Mouse (Mus musculus): ENCODE data around the gene Il5ra.
A peak's percentile ranks its signal among the peaks of the same experiment; 100 is the strongest.

The Il5ra gene

DNA sequence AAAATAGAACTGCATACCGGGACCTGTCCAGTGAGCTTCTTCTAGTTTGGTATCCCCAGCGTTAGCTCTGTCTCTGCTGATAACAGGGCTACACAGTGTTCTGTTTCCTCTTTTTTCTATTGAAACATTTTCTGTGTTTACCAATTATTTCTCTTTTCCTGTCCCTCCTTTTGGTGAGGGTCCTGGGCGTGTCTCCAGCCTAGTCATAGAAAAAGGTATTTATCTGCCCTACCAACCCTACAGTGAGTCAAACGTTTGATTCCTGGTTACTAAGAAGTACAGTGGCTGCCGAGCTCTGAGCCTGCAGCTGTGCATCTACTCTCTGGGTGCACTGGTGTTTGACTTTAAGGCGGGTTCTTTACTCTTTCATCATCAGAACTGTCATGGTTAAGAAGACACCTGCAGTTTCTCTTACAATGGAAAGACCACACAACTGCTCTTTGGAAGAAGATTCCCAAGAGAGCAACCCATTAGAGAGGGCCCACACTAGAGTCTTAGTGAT, at the start of gene Il5ra:
TSS of gene Il5ra (minus strand) at position 151 of the 502 bp plus-strand sequence.
- no peak for DNase-seq

DNA sequence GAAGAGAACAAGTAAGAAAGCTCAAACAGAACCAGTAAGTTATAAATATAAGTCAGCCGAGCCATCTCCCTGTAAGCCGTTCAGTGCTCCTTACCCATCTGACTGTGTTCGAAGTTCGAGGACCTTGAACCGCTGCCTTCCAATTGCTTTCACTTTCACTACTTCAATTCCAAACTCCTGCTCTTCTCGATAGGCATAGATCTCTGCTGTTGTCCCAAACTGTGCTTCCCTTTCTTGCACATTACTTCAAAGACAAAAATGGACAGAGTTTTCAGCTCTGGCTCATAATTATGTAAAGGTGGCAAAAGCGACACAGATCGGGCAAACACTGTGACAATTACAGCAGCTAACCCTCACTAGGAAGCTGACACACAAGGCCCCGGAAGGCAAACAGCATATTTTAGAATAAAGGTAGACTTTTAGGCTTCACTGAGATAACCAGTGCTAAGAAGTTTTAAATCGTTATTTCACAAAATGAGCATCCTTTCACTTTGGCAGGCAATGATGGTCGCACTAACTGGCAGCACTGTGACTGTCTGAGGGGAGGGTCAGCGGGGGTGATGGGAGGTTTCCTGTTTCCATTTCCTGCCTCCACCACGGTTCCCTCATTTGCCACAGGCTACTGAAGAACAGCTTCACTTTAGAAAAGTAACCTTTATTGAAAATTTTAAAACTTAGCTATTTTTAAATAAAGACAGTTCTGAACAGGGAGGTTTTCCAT, 45.4 kb upstream of the Il5ra start:
- DNase-seq = no peak

GRCm38 (mm10) chr6:106793621-106794020, 44.8 kb upstream of the Il5ra start:
- DNase-seq = no peak

DNA sequence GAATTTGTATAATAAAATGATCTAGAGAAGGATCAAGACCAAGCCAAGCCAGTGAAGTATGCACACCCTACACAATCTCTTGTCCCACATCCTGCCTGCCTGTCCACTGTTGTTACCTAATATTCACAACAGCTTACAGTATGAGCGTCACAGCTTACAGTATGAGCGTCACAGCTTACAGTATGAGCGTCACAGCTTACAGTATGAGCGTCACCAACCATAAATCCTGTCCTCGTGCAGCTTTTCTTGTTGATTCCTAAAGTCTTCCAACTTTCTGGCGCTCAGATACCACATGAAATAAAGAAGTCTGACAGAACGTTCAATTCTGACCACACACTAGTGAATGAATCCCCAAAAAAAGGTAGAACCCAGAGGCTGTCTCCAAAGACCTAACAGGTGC, 44.3 kb upstream of the Il5ra start:
- DNase-seq = no peak

DNA sequence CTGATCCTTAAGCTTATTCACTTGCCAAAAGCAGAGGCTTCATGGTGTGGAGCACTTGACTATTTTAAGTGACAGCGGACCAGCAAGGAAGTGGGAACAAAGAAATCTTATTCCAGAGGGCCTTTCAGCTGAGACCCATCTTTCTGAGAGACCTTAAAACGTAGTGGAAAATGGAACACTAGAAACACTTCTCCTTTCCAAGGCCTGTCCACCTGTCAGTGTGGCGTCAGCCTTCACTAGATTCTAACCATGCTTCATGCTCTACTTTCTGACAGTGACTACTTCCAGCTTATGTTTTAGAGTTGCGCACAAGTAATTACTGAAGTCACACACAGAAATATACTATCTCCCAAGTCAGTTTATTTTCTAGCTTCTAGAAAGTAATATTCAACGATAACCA, 43.6 kb upstream of the Il5ra start:
- DNase-seq = no peak

DNA sequence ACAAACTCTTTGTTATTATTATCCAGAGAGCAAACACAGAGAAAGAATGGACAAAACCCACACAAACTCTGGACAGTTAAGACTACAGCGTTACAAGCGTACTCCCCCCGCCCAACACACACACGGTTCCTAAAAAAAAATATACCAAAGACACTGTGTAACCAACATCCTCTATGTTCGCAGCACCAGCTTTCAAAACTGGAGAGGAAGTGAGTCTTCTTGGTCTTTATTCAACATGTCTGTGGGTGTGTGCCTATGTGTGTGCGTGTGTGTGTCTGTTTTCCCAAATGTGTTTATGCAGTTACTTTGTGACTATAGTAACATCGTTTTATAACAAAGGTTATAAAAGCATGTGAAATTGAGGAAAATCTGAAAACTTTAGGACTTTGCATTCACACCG, 42.6 kb upstream of the Il5ra start:
- DNase-seq = no peak

GRCm38 (mm10) chr6:106787138-106787537, 38.3 kb upstream of the Il5ra start:
- no peak for DNase-seq

DNA sequence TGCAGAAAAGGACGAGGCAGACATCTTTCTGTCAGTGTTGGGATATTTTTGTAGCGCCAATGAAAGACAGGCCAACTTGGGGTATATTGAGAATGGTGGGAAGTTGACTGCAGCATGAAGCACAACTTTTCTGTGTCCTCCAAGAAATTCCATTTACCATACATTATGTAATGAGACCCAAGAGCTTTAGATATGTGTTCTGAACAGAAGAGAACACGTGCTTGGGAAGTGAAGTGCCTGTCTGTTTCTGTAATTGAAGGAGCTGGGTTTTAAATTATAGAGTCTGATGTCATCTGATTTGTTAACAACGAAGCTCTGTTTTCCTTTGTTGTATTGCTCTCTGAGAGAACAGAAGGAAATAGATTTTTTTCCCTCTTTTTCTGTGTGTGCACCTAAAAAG, 21.2 kb upstream of the Il5ra start:
- no peak for DNase-seq

GRCm38 (mm10) chr6:106769290-106769866, 20.5 kb upstream of the Il5ra start:
- DNase-seq = peak; percentile 3

- peak; percentile 99 for DNase-seq
These were observed 19.9 kb upstream of the Il5ra start, which contains the start of gene Trnt1 for GRCm38 (mm10) chr6:106768640-106769289. TSS of gene Trnt1 (plus strand) at chr6:106769120.

DNA sequence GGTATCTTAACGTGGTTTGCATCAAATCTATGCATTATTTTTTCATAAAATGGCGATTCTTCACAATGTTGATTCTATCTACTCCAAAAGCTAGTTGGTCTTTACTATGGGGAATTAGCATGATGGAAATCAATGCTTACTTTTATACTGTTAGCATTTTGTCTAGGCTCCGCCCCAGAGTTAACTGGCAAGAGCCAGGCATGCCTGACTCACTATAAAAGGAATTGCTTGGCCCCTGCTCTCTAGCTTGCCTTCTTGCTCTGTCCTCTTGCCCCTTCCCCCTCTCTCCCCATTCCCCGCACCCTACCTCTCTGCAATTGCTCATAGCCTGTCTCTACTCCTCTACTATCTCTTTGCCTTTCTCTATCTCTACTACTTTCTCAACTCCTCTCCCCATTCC, 17.9 kb upstream of the Il5ra start:
- DNase-seq = no peak

DNA sequence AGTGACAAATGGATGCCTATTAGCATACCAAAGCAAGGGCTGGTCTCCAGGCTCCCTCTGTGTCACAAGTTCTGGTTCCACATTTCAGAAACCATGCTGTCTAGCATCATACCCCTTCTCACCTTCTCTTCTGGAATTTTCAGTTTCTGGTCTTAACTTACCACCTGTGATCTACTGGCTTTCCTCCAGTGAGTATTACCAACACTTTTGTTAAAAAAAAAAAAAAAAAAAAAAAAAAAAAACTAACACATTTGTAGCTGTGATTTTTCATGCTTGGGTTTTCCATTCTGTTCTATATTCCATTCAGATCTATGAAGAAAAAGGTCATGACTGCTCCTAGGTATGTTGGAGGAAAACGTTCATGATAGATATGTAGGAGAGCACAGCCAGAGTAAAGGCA, 17.1 kb upstream of the Il5ra start:
- no peak for DNase-seq

DNA sequence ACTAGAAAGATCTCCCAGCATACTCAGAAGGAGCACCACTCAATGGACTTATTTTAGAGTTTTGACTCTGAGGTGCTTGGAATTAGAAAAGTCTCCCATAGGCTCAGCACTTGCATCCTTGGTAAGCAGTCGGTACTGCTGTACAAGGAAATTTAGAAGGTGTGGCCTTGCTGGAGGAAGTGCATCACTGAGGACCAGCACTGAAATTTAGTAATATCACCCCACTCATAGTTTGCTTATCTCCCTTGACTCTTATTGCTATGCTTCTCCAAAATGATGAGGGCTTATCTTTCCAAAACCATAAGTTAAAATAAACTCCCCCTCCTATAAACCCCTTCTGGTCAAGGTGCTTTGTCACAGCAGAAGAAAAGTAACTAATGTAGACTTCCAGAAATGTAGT, 12.6 kb upstream of the Il5ra start:
- no peak for DNase-seq

GRCm38 (mm10) chr6:106760473-106761218, 11.8 kb upstream of the Il5ra start:
- DNase-seq = no peak

- DNase-seq = no peak
These were observed 9.5 kb upstream of the Il5ra start for GRCm38 (mm10) chr6:106758299-106758698.

DNA sequence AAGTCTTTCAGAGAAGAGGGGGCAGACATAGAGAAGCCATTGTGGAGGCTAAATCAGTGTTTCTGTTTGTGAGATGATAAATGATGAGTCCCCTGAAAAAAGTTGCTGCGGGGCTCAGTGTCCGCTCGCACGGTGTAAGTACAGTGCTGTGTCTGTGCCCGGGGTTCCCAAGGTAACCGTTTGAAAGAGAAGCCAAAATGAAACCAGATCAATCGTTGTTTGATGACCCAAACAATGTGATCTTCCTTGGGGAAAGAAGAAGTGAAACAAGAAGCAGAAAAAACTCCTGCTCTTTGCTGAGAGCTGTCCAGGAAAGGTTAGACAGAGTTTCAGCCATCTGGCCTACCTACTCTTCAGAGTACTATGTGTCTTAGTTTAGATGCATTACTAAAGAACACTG, 1.5 kb upstream of the Il5ra start:
- DNase-seq = no peak

- DNase-seq = no peak
These were observed 1.0 kb downstream of the Il5ra start for GRCm38 (mm10) chr6:106747804-106748203.

DNA sequence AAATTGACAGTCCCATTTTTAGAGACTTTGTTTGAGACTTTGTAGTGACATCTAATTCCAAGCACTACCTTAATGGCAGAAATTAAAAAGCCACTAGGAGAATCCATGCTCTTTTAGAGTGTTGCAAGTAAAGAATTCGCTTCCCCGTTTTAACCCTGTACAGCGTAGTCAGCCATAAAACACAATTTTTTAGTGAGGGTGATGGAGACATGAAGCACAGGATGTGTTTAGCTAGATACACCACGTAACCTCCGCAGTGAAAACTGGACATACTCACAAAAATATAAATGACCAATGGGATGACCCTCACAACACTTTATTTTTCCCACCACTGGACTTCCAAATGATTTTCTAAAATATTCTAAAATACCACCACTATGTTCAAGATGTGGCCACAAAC, 1.6 kb downstream of the Il5ra start:
- DNase-seq = no peak

GRCm38 (mm10) chr6:106745673-106746394, 3.0 kb downstream of the Il5ra start:
- DNase-seq = no peak

DNA sequence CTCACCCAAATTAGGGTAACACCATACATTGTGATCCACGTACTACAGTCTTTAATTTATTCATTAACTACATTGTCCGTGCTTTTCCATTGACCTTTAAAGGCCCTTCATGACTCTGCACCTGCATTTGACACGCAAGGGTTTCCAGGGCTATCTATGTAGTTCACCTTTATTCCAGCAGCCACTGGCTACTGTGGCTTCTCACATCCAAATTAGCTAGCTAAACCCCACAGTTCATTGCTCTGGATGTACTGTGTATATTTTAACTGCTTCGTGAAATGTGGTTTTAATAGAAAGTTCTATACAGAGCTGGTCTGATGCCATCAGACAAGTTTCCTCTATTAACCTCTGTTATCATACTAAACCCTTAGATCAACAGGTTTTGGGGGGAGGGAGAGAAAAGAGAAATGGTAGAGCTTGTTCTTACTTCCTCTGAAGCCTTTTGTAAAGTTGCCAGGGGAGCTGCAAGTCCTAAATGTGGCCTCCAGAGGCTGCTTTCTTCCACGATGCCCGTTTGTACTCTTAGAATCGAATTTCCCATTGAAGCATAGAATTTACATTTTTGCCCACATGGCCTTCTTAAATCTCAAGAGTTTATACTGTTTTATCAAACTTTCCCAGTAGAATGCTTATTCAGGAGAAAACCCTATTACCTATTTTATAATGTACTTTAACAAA, 5.1 kb downstream of the Il5ra start:
- no peak for DNase-seq

DNA sequence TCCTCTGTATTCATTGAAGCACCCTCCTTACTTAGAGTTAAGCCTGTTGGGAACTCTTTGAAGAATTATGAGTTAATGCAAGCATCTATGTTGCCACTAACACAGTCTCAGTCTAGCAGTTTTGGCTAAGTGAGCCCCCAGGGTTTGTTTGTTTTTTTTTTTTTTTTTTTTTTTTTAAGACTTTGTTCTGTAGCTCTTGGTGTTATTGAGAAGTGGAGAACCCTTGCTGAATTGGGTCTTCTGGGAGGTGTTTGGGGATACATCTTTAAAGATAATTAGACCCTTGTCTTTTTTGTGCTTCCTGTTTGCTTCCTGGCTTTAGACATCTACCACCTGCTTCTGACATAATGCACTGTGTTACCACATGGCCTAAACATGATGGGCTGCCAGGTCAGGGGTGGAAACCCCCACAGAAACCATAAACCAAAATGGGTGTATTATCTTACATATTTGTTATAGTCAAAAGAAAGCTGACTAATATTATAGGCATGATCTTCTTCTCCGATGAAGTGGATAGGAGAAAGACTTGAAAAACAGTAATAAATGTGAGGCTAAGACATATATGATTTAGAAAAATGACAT, 8.5 kb downstream of the Il5ra start:
- DNase-seq = no peak

DNA sequence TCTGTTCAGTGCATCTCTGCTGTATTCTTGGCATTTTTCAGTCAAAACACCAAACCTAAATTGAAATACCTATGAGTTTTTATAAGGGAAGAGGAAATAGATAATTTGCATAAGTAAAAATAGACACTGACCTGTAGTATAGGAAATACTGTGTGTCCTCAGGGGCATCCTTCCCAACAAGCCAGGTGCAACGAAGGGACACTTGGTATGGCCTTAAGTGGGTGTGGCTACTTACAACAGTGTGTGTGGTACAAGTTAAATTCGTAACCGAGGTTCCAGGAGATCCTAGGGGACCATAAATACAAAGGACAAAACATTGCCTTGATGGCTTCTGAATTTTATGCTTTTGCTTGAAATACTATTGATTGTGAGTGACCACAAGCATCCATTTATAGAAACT, 10.6 kb downstream of the Il5ra start:
- no peak for DNase-seq

Measured in kidney, postnatal 14 days (tissue).